Mouse (Mus musculus) brain, embryonic 18.5 days (tissue): ENCODE results near the gene Tbxa2r.

Experiments
- DNase-seq: peaks from one replicate; pipeline ENCODE4 v3.0.0-alpha.2; 2012; ENCODE audit warnings: low read depth, low spot score

The Tbxa2r gene

DNA sequence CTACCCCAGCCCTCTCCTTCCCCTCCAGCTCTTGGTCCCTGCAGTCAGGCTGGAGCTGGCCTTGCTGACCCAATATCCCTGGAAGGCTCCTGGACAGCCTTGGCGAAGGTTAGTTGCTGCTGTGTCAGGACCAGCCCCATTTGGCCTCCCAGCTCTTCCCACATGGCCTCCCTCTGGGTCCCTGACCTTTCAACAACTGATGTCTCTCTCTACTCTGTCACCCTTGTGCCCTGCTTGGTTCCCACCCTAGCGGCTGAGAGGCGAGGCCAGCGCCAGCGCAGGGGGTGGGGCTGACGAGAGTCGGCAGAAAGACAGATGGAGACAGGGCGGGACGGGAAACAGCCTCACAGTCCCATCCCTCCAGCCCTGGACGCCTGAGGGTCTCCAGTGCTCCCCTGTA, at the start of gene Tbxa2r:
Gene Tbxa2r (plus strand): TSS at position 346 of the 400 bp plus-strand sequence.
- DNase-seq, result no peak

GRCm38 (mm10) chr10:81279496-81279895, 49.0 kb upstream of the Tbxa2r start:
- DNase-seq, result no peak

GRCm38 (mm10) chr10:81284189-81284588, 44.3 kb upstream of the Tbxa2r start:
- no peak for DNase-seq

- no peak for DNase-seq
Observed at GRCm38 (mm10) chr10:81284719-81285118, 43.8 kb upstream of the Tbxa2r start.

DNA sequence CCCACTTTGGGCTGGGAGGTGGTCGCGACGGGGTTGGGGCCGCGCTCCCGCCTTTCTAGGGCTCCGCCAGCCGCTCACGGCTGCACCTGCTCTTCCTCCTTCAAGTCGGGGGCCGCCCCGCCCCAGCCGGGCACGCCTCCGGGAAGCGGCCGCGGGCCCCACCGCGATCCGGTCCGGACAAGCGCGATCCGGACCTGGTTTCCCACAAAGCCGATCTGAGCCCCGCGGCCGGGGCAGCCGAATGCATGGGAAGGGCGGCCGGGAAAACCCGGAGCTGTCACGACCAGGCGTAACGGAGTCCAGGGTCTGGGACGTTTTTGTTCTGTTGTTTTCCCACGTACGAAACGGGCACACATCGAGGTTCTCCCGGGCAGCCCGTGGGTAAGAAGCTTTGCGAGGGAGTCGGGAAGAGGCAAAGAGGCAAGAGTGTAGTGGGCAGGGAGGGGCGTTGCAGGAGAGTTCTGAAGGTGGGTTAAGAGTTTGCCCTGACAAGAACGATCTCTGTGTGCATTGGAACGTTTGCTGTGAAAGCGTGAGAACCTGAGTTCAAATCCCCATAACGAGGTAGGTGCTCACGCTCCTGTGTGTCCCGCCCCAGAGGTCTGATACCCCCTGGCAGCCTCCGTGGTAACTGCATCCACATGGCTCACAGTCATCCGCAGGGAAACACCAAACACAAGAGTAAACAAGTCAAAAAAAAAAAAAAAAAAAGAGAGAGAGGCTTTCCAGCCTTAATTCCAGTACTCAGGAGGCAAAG, 42.7 kb upstream of the Tbxa2r start:
- peak; percentile 64 for DNase-seq

GRCm38 (mm10) chr10:81286586-81286985, 41.9 kb upstream of the Tbxa2r start:
- DNase-seq, result no peak

DNA sequence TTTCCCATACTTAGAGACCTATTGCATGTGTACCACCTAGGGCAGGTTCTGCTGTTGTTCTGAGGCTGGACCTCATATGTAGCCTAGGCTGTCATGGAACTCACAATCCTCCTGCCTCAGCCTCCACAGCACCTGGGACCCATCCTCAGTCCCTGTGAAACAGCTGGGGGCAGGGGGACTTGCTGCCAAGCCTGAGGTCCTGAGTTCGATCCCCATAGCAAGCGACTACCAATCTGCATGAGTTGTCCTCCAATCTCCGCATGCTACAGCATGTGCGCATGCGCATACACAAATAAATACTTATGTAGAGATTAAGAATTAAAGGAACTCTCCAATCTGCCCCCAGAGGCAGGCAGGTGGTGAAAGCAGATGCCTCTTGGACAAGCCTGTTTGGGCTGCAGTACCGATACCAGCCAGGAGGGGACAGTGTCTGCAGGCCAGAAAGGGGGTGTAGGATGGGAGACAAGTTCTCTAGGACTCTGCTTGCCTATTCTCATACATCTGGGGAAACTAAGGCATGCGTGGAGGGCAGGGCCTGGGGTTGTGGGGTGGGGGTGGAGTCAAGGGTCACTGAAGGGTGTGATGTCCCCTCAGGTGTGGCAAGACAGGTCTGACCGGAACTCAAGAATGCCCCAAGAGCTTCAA, 40.9 kb upstream of the Tbxa2r start:
- DNase-seq, result no peak

DNA sequence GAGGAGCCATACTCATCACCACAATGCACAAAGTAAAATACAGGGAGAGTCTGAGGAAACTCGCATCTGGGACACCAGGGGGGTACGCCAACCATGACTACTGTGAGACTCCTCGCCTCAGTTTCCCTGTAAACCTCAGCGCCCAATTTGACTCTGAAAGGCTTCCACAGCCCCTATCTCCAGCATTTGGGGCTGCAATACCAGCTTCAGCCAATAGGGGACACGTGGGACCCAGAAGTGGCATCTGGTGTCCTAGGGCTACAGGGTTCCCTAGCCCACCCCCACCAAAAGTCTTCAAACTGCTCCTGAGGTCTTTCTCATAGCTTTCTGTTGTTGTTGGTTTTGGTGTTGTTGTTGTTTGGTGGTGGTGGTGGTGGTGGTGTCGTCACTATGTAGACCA, 39.9 kb upstream of the Tbxa2r start:
- DNase-seq, result no peak

- no peak for DNase-seq
Observed at GRCm38 (mm10) chr10:81289278-81289677, 39.3 kb upstream of the Tbxa2r start.

- no peak for DNase-seq
Observed at GRCm38 (mm10) chr10:81289811-81290210, 38.7 kb upstream of the Tbxa2r start.

GRCm38 (mm10) chr10:81290698-81291460, 37.7 kb upstream of the Tbxa2r start:
- DNase-seq, result no peak

DNA sequence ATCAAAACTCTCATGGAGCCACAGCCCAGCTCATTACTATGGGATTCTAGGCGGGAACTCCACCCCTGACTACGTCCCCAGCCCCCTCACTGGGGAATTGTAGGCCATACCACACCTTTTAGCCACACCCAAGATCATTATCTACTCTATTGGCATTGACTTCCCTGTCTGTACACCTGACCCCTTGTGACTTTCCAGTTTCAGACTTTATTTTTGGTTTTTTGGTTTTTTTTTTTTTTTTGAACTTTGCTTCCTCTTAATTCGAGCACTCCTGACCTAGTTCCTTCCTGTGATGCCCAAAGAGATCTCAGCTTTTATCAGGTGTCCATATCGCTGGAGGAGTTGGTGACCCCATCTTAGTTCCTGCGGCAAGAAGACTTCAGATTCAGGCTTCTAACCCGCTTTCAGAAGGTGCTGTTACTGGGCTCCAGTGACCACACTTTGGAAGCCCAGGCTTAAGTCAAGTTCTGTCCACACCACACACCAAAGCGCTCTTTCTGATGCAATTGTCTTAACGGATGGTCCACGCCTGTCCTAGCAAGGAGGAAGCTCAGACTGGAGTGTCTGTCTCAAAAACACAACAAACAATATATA, 36.9 kb upstream of the Tbxa2r start, which contains the start of gene Tjp3:
Gene Tjp3 (minus strand): TSS at position 71 of the 594 bp plus-strand sequence.
- DNase-seq, result no peak

GRCm38 (mm10) chr10:81292554-81293333, 35.8 kb upstream of the Tbxa2r start, which contains the start of gene Pip5k1c:
Pip5k1c (plus strand) TSS chr10:81292963.
- peak; percentile 96 for DNase-seq

DNA sequence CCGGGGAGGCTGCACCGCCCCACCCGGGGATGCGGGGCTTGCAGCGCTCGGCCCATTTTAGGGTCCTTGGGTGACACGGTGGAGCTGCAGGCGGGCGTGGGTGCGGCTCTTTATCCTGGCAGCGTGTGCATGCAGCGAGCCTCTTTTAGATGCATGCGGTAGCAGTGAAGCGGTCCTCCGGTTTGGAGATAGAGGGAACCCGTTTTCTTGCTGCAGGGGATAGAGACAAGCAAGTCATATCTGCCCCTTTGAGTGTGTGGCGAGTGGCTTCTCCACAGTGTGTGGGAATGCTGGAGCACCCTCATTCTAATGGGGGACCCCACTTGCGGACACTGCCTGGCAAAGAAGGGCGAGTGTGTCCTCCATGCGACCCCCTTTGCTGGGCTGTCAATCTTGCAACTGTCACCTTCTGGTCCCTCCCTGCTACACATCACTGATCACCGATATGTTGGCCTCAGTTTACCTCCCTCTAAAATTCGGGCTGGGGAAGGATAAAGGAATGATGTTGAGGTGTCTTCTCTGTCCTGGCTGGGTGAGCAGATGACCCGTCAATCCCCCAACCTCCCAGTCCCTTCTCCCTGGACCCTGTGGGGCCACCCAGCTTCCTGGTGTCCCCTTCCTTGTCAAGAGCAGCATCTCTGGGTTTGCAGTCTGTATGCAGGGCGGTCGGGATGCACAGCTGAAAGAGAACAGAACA, 35.0 kb upstream of the Tbxa2r start:
- no peak for DNase-seq

- no peak for DNase-seq
Observed at GRCm38 (mm10) chr10:81294442-81294841, 34.1 kb upstream of the Tbxa2r start.

DNA sequence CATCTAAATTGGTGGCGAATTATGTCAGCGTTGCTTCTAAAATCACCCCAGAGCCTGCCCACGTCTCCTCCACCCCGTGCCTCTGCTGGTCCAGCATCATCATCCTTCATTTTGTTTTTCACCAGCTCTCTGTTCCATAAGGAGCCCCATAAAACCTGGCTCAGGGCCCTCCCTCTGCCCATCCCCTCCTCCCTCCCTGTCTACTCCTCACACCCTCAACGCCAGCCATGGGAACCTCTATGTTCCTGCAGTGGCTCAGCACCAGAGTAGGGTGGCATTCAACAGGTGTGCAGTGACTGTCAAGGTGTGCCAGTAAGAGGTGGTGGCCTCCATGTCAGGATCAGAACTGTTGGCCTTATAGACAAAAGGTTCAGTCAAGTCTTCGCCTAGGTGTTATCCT, 33.3 kb upstream of the Tbxa2r start:
- DNase-seq, result no peak

DNA sequence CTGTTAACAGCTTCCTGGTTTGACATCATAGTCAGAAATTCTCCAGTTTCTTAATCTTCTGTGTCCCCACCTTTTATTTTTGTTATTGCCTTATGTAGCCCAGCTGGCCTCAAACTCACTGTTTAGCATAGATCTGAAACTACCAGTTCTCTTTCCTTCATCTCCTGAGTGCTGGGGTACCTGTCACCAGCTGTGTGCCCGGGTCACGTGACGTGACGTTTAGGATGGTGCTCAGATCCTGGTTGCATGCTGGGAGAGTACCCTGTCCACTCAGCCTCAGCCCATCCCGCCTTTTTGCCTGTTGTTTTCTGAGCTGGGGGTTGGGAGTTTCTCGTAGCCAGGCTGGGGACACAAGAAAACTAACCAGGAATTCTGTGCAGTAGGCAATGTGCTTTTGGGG, 31.3 kb upstream of the Tbxa2r start:
- DNase-seq, result no peak

DNA sequence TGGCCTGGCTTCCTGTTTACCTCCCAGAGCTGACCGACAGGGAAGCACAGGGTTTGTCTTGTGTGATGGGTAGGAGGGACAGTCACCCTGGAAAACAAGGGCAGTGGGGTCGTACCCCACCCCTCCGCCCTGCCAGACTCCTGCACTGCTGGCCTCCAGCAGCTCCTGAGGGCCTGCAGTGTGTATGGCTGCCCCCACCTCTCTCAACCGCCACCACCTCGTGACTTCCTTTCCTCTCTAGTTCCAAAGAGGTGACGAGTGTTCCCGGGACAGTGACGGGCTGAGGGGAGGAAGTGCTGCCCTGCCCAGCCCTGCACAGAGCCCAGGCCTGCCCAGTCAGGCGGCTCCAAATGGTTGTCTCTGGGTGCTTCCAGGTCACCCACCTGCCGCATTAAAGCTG, 30.7 kb upstream of the Tbxa2r start:
- DNase-seq, result no peak

DNA sequence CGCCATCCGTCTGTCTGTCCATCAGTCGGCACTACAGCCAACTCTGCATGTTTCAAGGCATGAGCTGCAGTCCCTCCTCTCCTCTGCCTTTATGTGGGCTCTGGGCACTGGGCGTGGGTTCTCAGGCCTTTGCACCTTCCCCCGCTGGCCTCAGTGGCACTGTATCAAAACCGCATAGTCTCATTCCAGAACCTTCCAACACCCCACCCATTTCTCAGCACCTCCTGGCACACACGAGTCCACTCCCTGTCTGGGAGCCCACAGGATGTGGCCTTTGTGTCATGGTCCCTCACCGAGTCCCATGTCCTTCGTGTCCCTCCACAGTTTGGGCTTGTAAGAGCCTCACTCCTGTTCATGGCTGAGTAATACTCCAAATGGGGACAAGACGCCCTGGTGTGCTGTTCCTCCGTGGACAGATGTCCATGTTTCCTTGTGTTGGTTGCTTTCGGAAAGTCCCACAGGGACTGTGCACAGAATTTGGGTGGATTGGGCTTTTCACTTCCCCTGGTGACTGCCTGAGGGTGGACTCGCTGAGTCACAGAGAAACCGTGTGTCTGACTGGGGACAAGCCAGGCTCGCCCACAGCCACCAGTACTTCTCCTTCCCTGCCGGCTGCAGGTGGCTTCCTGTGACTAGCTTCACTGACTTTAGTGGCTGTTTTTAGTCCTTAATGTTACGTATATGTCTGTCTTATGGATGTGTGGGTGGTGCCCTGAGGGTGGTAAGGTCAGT, 30.0 kb upstream of the Tbxa2r start:
- DNase-seq, result no peak
